Mouse (Mus musculus): ENCODE measurements around the gene Pbx2.

Gene Pbx2

GRCm38 (mm10) chr17:34629796-34630603 is 38.9 kb downstream of the Pbx2 start:
- peak; percentile 68 to 80 for DNase-seq (ENCODE audit: low spot score in 2 of 2)

GRCm38 (mm10) chr17:34630761-34631301 is 39.8 kb downstream of the Pbx2 start:
- DNase-seq (ENCODE audit: low spot score in 2 of 2): peak in 1 of 2 experiments; percentile 23

- DNase-seq (ENCODE audit: low spot score in 2 of 2): no peak
Observed at GRCm38 (mm10) chr17:34631647-34632046, 40.6 kb downstream of the Pbx2 start.

GRCm38 (mm10) chr17:34632261-34632691 is 41.2 kb downstream of the Pbx2 start:
- DNase-seq (ENCODE audit: low spot score in 2 of 2): peak; percentile 71 to 73

GRCm38 (mm10) chr17:34635671-34636070 is 44.6 kb downstream of the Pbx2 start:
- DNase-seq (ENCODE audit: low spot score in 2 of 2): no peak

- no peak for DNase-seq (ENCODE audit: low spot score in 2 of 2)
Observed at GRCm38 (mm10) chr17:34637459-34637858, 46.4 kb downstream of the Pbx2 start.

GRCm38 (mm10) chr17:34639461-34640255 is 48.6 kb downstream of the Pbx2 start:
- no peak for DNase-seq (ENCODE audit: low spot score in 2 of 2)

GRCm38 (mm10) chr17:34640778-34641601 is 49.9 kb downstream of the Pbx2 start:
- DNase-seq (ENCODE audit: low spot score in 2 of 2): no peak

GRCm38 (mm10) chr17:34641945-34642344 is 50.9 kb downstream of the Pbx2 start:
- no peak for DNase-seq (ENCODE audit: low spot score in 2 of 2)

GRCm38 (mm10) chr17:34643379-34643778 is 52.3 kb downstream of the Pbx2 start:
- no peak for DNase-seq (ENCODE audit: low spot score in 2 of 2)

- no peak for DNase-seq (ENCODE audit: low spot score in 2 of 2)
Observed at GRCm38 (mm10) chr17:34643944-34644343, 52.9 kb downstream of the Pbx2 start.

GRCm38 (mm10) chr17:34644608-34645007 is 53.5 kb downstream of the Pbx2 start, which contains the start of gene Fkbpl:
Gene Fkbpl (plus strand): TSS chr17:34644764.
- peak; percentile 97 to 98 for DNase-seq (ENCODE audit: low spot score in 2 of 2)

GRCm38 (mm10) chr17:34645256-34645829 is 54.3 kb downstream of the Pbx2 start:
- no peak for DNase-seq (ENCODE audit: low spot score in 2 of 2)

GRCm38 (mm10) chr17:34645831-34646511 is 54.9 kb downstream of the Pbx2 start:
- no peak for DNase-seq (ENCODE audit: low spot score in 2 of 2)

Data from natural killer cell, adult 2 months (primary cell).